ENCODE assay signal across 11 mouse cellular contexts in genomic region chr1:38665611-38666010, GRCm38 (mm10). TPM values are rescaled to one million over a fixed set of nuclear protein-coding genes. Genes with fewer than 3 reads are reported as not detected.
DNase-seq lines count a peak whose midpoint lies in the region; ATAC-seq and TF ChIP-seq lines count a peak whose summit lies in the region.
"Had no signal": no experiment of that assay in that cellular context is flagged by ENCODE, and none has a peak within 500 bp of the region (broad histone marks: within the 10 kb centered on the region; RNA-seq: fewer than 3 reads in every experiment).

No protein-coding gene starts in this region.

- peaks cover 17% of the 10 kb centered on the region for H3K4me1 ChIP-seq in lung, embryonic 15.5 days
- H3K4me1 ChIP-seq in thymus, adult 2 months (replicated peaks; ENCODE audit: control insufficient read depth, insufficient read depth, low read length), result peaks cover 20% of the 10 kb centered on the region
- no peaks in the 10 kb centered on the region for H3K4me1 ChIP-seq in midbrain, embryonic 11.5 days (ENCODE audit: control insufficient read depth, insufficient read depth, low read length)

- no peaks in the 10 kb centered on the region for H3K27me3 ChIP-seq in lung, embryonic 15.5 days
- H3K27me3 ChIP-seq in thymus, adult 2 months (ENCODE audit: control insufficient read depth, insufficient read depth, low read length), result no peaks in the 10 kb centered on the region
- no peaks in the 10 kb centered on the region for H3K27me3 ChIP-seq in midbrain, embryonic 11.5 days (ENCODE audit: control insufficient read depth, insufficient read depth, low read length)
- H3K27me3 ChIP-seq: limb, embryonic 15.5 days; megakaryocyte, embryonic 14.5 days had no signal

- no peak for TF ChIP-seq CTCF in thymus, adult 2 months (IDR thresholded peaks at IDR 0.05; ENCODE audit: borderline replicate concordance, control insufficient read depth, extremely low read depth, insufficient read depth, low read length, poor library complexity)

- no peak overlapping the region for H3K4me2 ChIP-seq in lung, embryonic 15.5 days
- no peak overlapping the region for H3K4me2 ChIP-seq in midbrain, embryonic 11.5 days
- H3K4me2 ChIP-seq: limb, embryonic 15.5 days had no signal

- H3K4me3 ChIP-seq in lung, embryonic 15.5 days, result no peak overlapping the region
- no peak overlapping the region for H3K4me3 ChIP-seq in thymus, adult 2 months (ENCODE audit: control insufficient read depth, insufficient read depth, low read length)
- no peak overlapping the region for H3K4me3 ChIP-seq in midbrain, embryonic 11.5 days (ENCODE audit: low read depth, low read length)
- H3K4me3 ChIP-seq: erythroblast, embryonic 14.5 days; limb, embryonic 15.5 days had no signal

- TF ChIP-seq POLR2A in thymus, adult 2 months (IDR thresholded peaks at IDR 0.05; ENCODE audit: control insufficient read depth, extremely low read depth, insufficient read depth, low read length, poor library complexity), result no peak

- peak overlapping the region; percentile 62 for H3K27ac ChIP-seq in lung, embryonic 15.5 days
- H3K27ac ChIP-seq in thymus, adult 2 months (ENCODE audit: control insufficient read depth, insufficient read depth, low read length), result peak overlapping the region; percentile 17
- no peak overlapping the region for H3K27ac ChIP-seq in midbrain, embryonic 11.5 days (ENCODE audit: low read depth, low read length)
- H3K27ac ChIP-seq: limb, embryonic 15.5 days had no signal

- no peak for DNase-seq in lung, postnatal 25 days (ENCODE audit: low spot score)
- peak; percentile 79 for DNase-seq in induced T-regulatory cell, adult 2 months (ENCODE audit: low read depth)
- peak; percentile 58 for DNase-seq in thymus, adult 2 months
- DNase-seq in layer of hippocampus, postnatal 10 days (ENCODE audit: low spot score in 2 of 2), result no peak
- no peak for DNase-seq in right cerebral cortex, postnatal 25 days
- no peak for DNase-seq in midbrain, embryonic 11.5 days (ENCODE audit: low spot score, missing footprints)

- ATAC-seq in lung, embryonic 15.5 days (ENCODE audit: borderline replicate concordance, extremely low read depth, low FRiP score, low TSS enrichment), result no peak
- ATAC-seq in CD4-positive, CD25-positive, alpha-beta regulatory T cell, adult 4 months, result peak; percentile 77
- ATAC-seq in midbrain, embryonic 11.5 days (ENCODE audit: low FRiP score), result no peak

- H3K9me3 ChIP-seq in lung, embryonic 15.5 days, result no peaks in the 10 kb centered on the region
- H3K9me3 ChIP-seq in midbrain, embryonic 11.5 days (ENCODE audit: control insufficient read depth, low read length), result no peaks in the 10 kb centered on the region
- H3K9me3 ChIP-seq: limb, embryonic 15.5 days; megakaryocyte, embryonic 14.5 days had no signal

- H3K36me3 ChIP-seq in lung, embryonic 15.5 days, result no peaks in the 10 kb centered on the region
- no peaks in the 10 kb centered on the region for H3K36me3 ChIP-seq in thymus, adult 2 months (ENCODE audit: control insufficient read depth, insufficient read depth, low read length)
- H3K36me3 ChIP-seq in midbrain, embryonic 11.5 days (ENCODE audit: control insufficient read depth, insufficient read depth, low read length), result no peaks in the 10 kb centered on the region
- H3K36me3 ChIP-seq: limb, embryonic 15.5 days had no signal

- no peak overlapping the region for H3K9ac ChIP-seq in lung, embryonic 15.5 days
- no peak overlapping the region for H3K9ac ChIP-seq in midbrain, embryonic 11.5 days (ENCODE audit: low read length)
- H3K9ac ChIP-seq: limb, embryonic 15.5 days had no signal

- WGBS in lung, embryonic 15.5 days, result 76% methylated on average over 1 of the region's 1 CpGs
- 9% methylated on average over 1 of the region's 1 CpGs for WGBS in thymus, adult 2 months
- 93% methylated on average over 1 of the region's 1 CpGs for WGBS in midbrain, embryonic 11.5 days

RNA-seq across cellular contexts. Expression of gene Aff3, which starts 0.9 kb away (rescaled TPM):
- 9.3 and 10.5 TPM in 2 replicates for polyA plus RNA-seq in lung, embryonic 15.5 days (2015; fragmentation: Nextera tagmentation; extraction: Ambion mirVana)
- 10 to 100 TPM; 11.9 to 15.1 TPM for polyA plus RNA-seq in CD4-positive, CD25-positive, alpha-beta regulatory T cell, adult 4 months (2017; shearing (Covaris generic))
- 39.6 and 57.2 TPM in 2 replicates for polyA plus RNA-seq in thymus, adult 2 months (2012; rRNA removed)
- 100 to 1,000 TPM in 1 of 2 experiments, 10 to 100 TPM in 1; 98.4 to 103 TPM for total RNA-seq in layer of hippocampus, postnatal 10 days (2021)
- polyA plus RNA-seq in midbrain, embryonic 11.5 days (2014; fragmentation: Nextera tagmentation; extraction: Ambion mirVana), result 15.3 and 16.3 TPM in 2 replicates

Comparison
In these comparisons a context has a peak if more than half of its experiments do, and no peak if none do; other contexts are left out.
1. DNase-seq: peak in induced T-regulatory cell, adult 2 months (single experiment) and thymus, adult 2 months (single experiment); none in lung, postnatal 25 days (single experiment), layer of hippocampus, postnatal 10 days (0 of 2), right cerebral cortex, postnatal 25 days (single experiment) and midbrain, embryonic 11.5 days (single experiment).